Mouse (Mus musculus): Measurements from ENCODE around the gene Mep1a. TPM values are rescaled to one million over a fixed set of nuclear protein-coding genes. Genes with fewer than 3 reads are reported as not detected.

Mep1a gene
- polyA plus RNA-seq, 1 experiment from 2014 or later = 0.40 TPM

DNA sequence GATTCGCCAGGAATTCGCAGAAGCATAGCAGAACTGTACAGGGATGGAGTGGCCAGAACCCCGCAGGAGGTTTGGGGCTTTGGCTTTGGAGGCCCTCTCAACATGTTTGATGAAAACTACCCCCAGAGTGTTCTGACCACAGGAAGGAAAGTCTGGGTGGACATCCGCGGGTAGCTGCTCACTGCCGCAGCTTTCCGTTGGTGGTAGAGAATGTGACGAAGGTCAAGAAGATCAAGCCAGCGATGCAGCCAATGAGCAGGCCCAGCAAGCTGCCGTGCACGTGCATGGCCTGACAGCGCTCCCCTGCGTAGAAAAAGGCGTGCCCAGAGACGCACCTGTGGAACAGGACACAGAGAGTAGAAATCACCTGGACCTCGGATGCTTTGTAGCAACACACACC lies 27.8 kb downstream of the Mep1a start:
- Histone ChIP-seq H3K4me1 (peaks cover 6% of the 10 kb centered on the region; the same call in 1 of the 2 replicates), H3K4me2 (replicated peaks) (no peak overlapping the region), H3K9me3 (replicated peaks) (no peaks in the 10 kb centered on the region), H3K27me3 (no peaks in the 10 kb centered on the region), H3K36me3 (no peaks in the 10 kb centered on the region), H3K27ac (replicated peaks) (no peak overlapping the region), H3K4me3 (replicated peaks) (no peak overlapping the region), H3K9ac (no peak overlapping the region)
- 90% methylated on average over 16 of the region's 16 CpGs for WGBS
- ATAC-seq (ENCODE audit: insufficient number of reproducible peaks, low FRiP score, low TSS enrichment, low read depth) = no peak

GRCm38 (mm10) chr17:43472558-43472957 lies 30.1 kb downstream of the Mep1a start:
- H3K4me3 ChIP-seq (replicated peaks) = no peak overlapping the region
- no peaks in the 10 kb centered on the region for H3K27me3 ChIP-seq
- H3K9me3 ChIP-seq (replicated peaks) = no peaks in the 10 kb centered on the region
- H3K27ac ChIP-seq (replicated peaks) = no peak overlapping the region
- no peak for ATAC-seq (ENCODE audit: insufficient number of reproducible peaks, low FRiP score, low TSS enrichment, low read depth)
- WGBS = 84% methylated on average over 4 of the region's 4 CpGs
- H3K9ac ChIP-seq = no peak overlapping the region
- H3K4me2 ChIP-seq (replicated peaks) = no peak overlapping the region
- no peaks in the 10 kb centered on the region for H3K36me3 ChIP-seq
- H3K4me1 ChIP-seq = peaks cover 6% of the 10 kb centered on the region; the same call in 1 of the 2 replicates

GRCm38 (mm10) chr17:43470039-43470438 lies 32.6 kb downstream of the Mep1a start:
- Histone ChIP-seq H3K36me3 (no peaks in the 10 kb centered on the region), H3K27ac (replicated peaks) (no peak overlapping the region), H3K4me2 (replicated peaks) (no peak overlapping the region), H3K27me3 (no peaks in the 10 kb centered on the region), H3K9me3 (replicated peaks) (no peaks in the 10 kb centered on the region), H3K4me3 (replicated peaks) (no peak overlapping the region), H3K9ac (no peak overlapping the region), H3K4me1 (peaks cover 6% of the 10 kb centered on the region; the same call in 1 of the 2 replicates)
- ATAC-seq (ENCODE audit: insufficient number of reproducible peaks, low FRiP score, low TSS enrichment, low read depth) = no peak
- WGBS = 27% methylated on average over 3 of the region's 3 CpGs

- H3K9ac ChIP-seq = no peak overlapping the region
Measured at GRCm38 (mm10) chr17:43460245-43461181, 42.1 kb downstream of the Mep1a start.

GRCm38 (mm10) chr17:43459737-43460230 lies 42.8 kb downstream of the Mep1a start:
- Histone ChIP-seq H3K4me3 (replicated peaks) (no peak overlapping the region), H3K9ac (no peak overlapping the region), H3K9me3 (replicated peaks) (no peaks in the 10 kb centered on the region), H3K36me3 (no peaks in the 10 kb centered on the region), H3K4me1 (peaks cover 22% of the 10 kb centered on the region), H3K4me2 (replicated peaks) (peak overlapping the region; percentile 25; the same call in 1 of the 2 replicates), H3K27ac (replicated peaks) (no peak overlapping the region), H3K27me3 (no peaks in the 10 kb centered on the region)
- ATAC-seq (ENCODE audit: insufficient number of reproducible peaks, low FRiP score, low TSS enrichment, low read depth) = no peak
- whole genome bisulfite sequencing = 43% methylated on average over 12 of the region's 12 CpGs

More at GRCm38 (mm10) chr17:43460245-43461181, 42.1 kb downstream of the Mep1a start:
- Histone ChIP-seq H3K27me3 (no peaks in the 10 kb centered on the region), H3K9me3 (replicated peaks) (no peaks in the 10 kb centered on the region), H3K27ac (replicated peaks) (no peak overlapping the region), H3K36me3 (no peaks in the 10 kb centered on the region), H3K4me1 (peaks cover 22% of the 10 kb centered on the region), H3K4me3 (replicated peaks) (no peak overlapping the region), H3K4me2 (replicated peaks) (peak overlapping the region; percentile 25; the same call in 1 of the 2 replicates)
- 25% methylated on average over 19 of the region's 19 CpGs for WGBS
- peak; percentile 79 for ATAC-seq (ENCODE audit: insufficient number of reproducible peaks, low FRiP score, low TSS enrichment, low read depth)

- peak; percentile 81; the same call in 1 of the 2 replicates for ATAC-seq (ENCODE audit: insufficient number of reproducible peaks, low FRiP score, low TSS enrichment, low read depth)
- Histone ChIP-seq H3K27me3 (no peaks in the 10 kb centered on the region), H3K9ac (no peak overlapping the region), H3K27ac (replicated peaks) (no peak overlapping the region), H3K4me1 (peaks cover 22% of the 10 kb centered on the region), H3K9me3 (replicated peaks) (no peaks in the 10 kb centered on the region), H3K4me2 (replicated peaks) (0 out of 2 replicates have a peak overlapping the region, but pooled peaks have one; percentile 28), H3K4me3 (replicated peaks) (no peak overlapping the region), H3K36me3 (no peaks in the 10 kb centered on the region)
- 8% methylated on average over 9 of the region's 9 CpGs for WGBS
Measured at GRCm38 (mm10) chr17:43458598-43458997, 44.0 kb downstream of the Mep1a start.

- 90% methylated on average over 1 of the region's 1 CpGs for WGBS
- Histone ChIP-seq H3K4me2 (replicated peaks) (no peak overlapping the region), H3K27ac (replicated peaks) (no peak overlapping the region), H3K36me3 (no peaks in the 10 kb centered on the region), H3K4me3 (replicated peaks) (no peak overlapping the region), H3K27me3 (no peaks in the 10 kb centered on the region), H3K9me3 (replicated peaks) (no peaks in the 10 kb centered on the region), H3K9ac (no peak overlapping the region), H3K4me1 (no peaks in the 10 kb centered on the region)
- no peak for ATAC-seq (ENCODE audit: insufficient number of reproducible peaks, low FRiP score, low TSS enrichment, low read depth)
Measured at GRCm38 (mm10) chr17:43451216-43451615, 51.4 kb downstream of the Mep1a start.

- ATAC-seq (ENCODE audit: insufficient number of reproducible peaks, low FRiP score, low TSS enrichment, low read depth) = no peak
- no peak overlapping the region for H3K4me3 ChIP-seq (replicated peaks)
- no peaks in the 10 kb centered on the region for H3K4me1 ChIP-seq
- H3K27me3 ChIP-seq = no peaks in the 10 kb centered on the region
- H3K36me3 ChIP-seq = no peaks in the 10 kb centered on the region
- H3K9me3 ChIP-seq (replicated peaks) = no peaks in the 10 kb centered on the region
- H3K27ac ChIP-seq (replicated peaks) = no peak overlapping the region
- no peak overlapping the region for H3K4me2 ChIP-seq (replicated peaks)
- WGBS = 70% methylated on average over 8 of the region's 8 CpGs
- H3K9ac ChIP-seq = no peak overlapping the region
Measured at GRCm38 (mm10) chr17:43434485-43434884, 68.1 kb downstream of the Mep1a start.

- WGBS = 80% methylated on average over 5 of the region's 5 CpGs
- no peak for ATAC-seq (ENCODE audit: insufficient number of reproducible peaks, low FRiP score, low TSS enrichment, low read depth)
- no peaks in the 10 kb centered on the region for H3K36me3 ChIP-seq
Measured at GRCm38 (mm10) chr17:43431692-43432091, 70.9 kb downstream of the Mep1a start.

More at GRCm38 (mm10) chr17:43431692-43432091, 70.9 kb downstream of the Mep1a start:
- H3K27ac ChIP-seq (replicated peaks) = no peak overlapping the region
- no peak overlapping the region for H3K4me2 ChIP-seq (replicated peaks)
- H3K9ac ChIP-seq = no peak overlapping the region
- no peaks in the 10 kb centered on the region for H3K27me3 ChIP-seq
- H3K4me3 ChIP-seq (replicated peaks) = no peak overlapping the region
- H3K9me3 ChIP-seq (replicated peaks) = no peaks in the 10 kb centered on the region
- no peaks in the 10 kb centered on the region for H3K4me1 ChIP-seq

All from embryonic facial prominence, embryonic 15.5 days (tissue).